Mouse (Mus musculus): ENCODE results near the gene Spen. TPM values are rescaled to one million over a fixed set of nuclear protein-coding genes. Genes with fewer than 3 reads are reported as not detected.
"Not testable (repeated sequence)": the region's sequence is repeated elsewhere in the genome, so short reads cannot be mapped to it uniquely, and the experiment has no call there.

Gene Spen
- polyA plus RNA-seq, 3 experiments from 2014 or later: 8.6 to 17.1 (median 14.3) TPM

GRCm38 (mm10) chr4:141559131-141559897 is 20.9 kb upstream of the Spen start:
- ATAC-seq: peak; percentile 86

- peak; percentile 20 for ATAC-seq
These were observed 20.3 kb upstream of the Spen start for GRCm38 (mm10) chr4:141558658-141559057.

GRCm38 (mm10) chr4:141556163-141556562 is 17.8 kb upstream of the Spen start:
- ATAC-seq: not testable (repeated sequence)

GRCm38 (mm10) chr4:141554255-141554865 is 16.0 kb upstream of the Spen start:
- ATAC-seq: not testable (repeated sequence)

- ATAC-seq: peak; percentile 94
These were observed 14.1 kb upstream of the Spen start for GRCm38 (mm10) chr4:141552484-141552883.

GRCm38 (mm10) chr4:141547299-141547698 is 8.9 kb upstream of the Spen start:
- no peak for ATAC-seq

GRCm38 (mm10) chr4:141546334-141547200 is 8.2 kb upstream of the Spen start:
- ATAC-seq: peak; percentile 73

- ATAC-seq: peak; percentile 75
These were observed 7.4 kb upstream of the Spen start for GRCm38 (mm10) chr4:141545743-141546333.

- ATAC-seq: no peak
These were observed 6.8 kb upstream of the Spen start for GRCm38 (mm10) chr4:141545071-141545742.

- no peak for ATAC-seq
These were observed 6.1 kb upstream of the Spen start for GRCm38 (mm10) chr4:141544536-141544935.

GRCm38 (mm10) chr4:141543593-141543992 is 5.2 kb upstream of the Spen start:
- no peak for ATAC-seq

GRCm38 (mm10) chr4:141541851-141542250 is 3.5 kb upstream of the Spen start:
- no peak for ATAC-seq

GRCm38 (mm10) chr4:141540844-141541243 is 2.4 kb upstream of the Spen start:
- ATAC-seq: no peak

GRCm38 (mm10) chr4:141539213-141539767 is 893 bp upstream of the Spen start:
- ATAC-seq: no peak

- ATAC-seq: peak; percentile 27
These were observed 540 bp downstream of the Spen start for GRCm38 (mm10) chr4:141537706-141538407.

GRCm38 (mm10) chr4:141537226-141537610 is 1.2 kb downstream of the Spen start:
- ATAC-seq: no peak

- ATAC-seq: no peak
These were observed 1.8 kb downstream of the Spen start for GRCm38 (mm10) chr4:141536291-141537225.

GRCm38 (mm10) chr4:141534947-141535680 is 3.3 kb downstream of the Spen start:
- no peak for ATAC-seq

- no peak for ATAC-seq
These were observed 7.4 kb downstream of the Spen start for GRCm38 (mm10) chr4:141530979-141531378.

All from inflammation-experienced regulatory T-cells, adult 6 months (primary cell).